Mouse (Mus musculus): ENCODE results near the gene Prickle4.
A peak's percentile ranks its signal among the peaks of the same experiment; 100 is the strongest.

Prickle4 gene

GRCm38 (mm10) chr17:47694503-47695336 is at the start of gene Prickle4:
TSS of gene Prickle4 (minus strand) at chr17:47694736.
- peak; percentile 97 for DNase-seq

DNA sequence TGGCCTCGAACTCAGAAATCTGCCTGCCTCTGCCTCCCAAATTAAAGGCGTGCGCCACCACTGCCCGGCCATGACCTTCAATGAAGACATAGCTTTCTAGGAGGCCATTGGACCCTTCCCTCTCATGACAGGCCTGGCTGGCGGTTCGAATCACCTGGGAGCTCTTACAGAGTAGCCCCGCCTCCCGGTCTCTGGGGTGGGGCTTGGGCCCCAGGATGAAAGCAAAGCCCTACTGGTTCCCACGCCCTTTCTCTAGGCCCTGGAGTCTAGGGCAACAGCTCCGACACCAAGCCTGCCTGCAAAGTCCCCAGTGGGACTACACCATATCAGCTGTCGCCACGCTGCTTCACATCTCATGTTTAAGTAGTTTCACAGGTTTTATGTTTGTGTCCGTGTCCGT is 49.5 kb upstream of the Prickle4 start:
- DNase-seq = no peak

DNA sequence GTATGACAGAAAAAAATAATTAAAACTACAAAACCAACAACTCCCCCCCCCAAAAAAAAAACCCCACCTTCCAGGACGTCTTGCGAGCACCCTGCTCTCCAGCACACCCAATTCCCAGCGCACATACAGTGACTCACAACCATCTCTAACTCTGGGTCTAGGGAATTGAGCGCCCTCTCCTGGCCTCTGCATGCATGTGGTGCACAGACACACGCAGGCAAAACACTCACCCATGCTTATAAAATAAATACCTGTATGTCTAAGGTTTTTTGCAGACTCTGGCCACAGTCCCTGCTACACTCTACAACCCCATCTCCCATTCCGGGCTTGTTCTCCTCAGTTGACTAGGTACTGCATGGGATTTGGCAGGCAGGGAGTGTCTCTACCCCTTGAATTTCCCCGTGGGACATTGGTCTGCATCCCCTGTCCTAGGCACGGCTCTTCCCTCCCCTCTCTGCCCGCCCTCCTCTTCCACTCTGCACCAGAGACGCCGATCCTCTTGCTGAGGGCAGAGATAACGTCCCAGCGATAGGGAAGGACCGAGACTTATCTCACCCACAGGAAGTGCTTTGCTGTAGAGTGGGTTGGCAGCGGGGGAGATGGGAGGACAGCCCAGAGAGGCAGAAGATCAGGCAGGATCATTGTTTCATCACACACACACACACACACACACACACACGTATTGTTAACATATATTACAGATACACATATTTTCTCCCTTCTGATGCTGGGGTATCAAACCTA is 48.6 kb upstream of the Prickle4 start:
- no peak for DNase-seq

DNA sequence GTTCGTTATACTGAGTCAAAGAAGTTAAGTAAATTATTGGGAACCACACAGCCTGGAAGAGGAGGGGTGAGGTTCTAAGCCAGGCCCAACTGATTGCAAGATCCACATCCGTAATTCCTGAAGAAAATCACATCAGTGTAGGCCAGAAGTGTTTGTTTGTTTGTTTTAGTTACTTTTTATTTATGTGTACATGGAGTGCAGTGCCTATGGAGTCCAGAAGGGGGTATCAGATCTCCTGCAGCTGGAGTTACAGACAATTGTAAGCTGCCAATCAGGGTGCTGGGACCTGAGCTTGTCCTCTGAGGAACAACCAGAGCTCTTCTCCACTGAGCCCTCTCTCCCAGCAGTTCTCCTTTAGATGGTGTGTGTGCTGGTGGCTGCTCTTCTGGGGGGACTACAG is 45.6 kb upstream of the Prickle4 start:
- DNase-seq = no peak

GRCm38 (mm10) chr17:47738879-47739798 is 44.6 kb upstream of the Prickle4 start:
- DNase-seq = peak; percentile 64

GRCm38 (mm10) chr17:47738066-47738878 is 43.7 kb upstream of the Prickle4 start:
- DNase-seq = peak; percentile 79

DNA sequence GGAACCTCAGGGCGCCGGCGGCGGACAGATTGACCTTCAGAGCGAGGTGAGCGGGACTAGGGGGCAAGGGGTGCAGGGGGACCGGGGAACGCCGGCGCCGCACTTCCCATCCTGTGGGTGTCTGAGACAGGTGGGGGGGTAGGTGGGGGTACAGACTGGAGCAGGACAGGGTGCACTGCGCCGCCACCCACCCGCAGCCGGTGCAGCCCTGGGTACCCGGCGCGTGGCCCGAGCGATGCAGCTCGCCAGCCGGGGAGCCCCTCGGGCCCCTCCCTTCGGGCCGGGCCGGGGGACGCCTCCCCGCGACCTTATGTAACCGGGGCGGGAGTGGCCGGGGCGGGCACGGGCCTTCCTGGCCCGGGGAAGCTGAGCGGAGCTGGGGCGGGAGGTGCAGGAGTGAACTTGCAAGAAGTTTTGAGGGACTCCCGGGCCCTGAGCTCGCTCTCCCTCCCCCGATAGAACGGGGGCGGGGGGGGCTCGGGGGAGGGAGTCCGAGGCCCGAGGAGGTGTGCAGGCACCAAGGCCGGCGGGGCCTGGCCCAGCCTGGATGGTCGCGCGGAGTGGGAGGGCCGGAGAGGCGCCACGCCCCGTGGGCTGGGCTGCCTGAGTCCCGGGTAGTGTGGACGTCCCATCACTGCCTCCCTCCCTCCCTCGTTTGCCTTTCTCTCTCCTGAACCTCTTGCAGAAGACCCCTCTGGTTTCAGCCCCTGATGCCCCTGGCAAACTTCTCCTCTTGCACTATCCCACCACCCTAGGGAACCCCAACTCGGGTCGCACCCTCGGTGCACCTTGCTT is 42.9 kb upstream of the Prickle4 start:
- peak; percentile 91 for DNase-seq

DNA sequence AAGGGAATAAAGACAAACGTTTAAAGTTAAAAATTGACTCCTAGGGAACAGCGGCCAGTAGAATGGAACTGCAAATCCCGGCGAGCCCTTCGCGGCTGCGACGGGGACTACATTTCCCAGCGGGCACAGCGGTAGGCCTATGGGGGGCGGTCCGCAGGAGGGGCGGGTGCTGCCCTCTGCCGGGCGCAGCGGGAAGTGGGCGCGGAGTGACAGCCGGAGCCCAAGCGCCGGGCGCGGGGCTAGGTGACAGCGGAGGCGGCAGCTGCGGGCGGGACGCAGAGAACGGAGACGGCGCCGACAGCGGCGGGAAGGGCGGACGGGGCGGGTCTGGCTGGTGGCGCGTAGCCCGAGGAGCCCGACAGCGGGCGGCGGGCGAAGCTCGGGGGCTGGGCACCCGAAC is 42.3 kb upstream of the Prickle4 start, which contains the start of gene Tfeb:
TSS of gene Tfeb (plus strand) at position 175 of the 400 bp plus-strand sequence.
- DNase-seq = peak; percentile 94

DNA sequence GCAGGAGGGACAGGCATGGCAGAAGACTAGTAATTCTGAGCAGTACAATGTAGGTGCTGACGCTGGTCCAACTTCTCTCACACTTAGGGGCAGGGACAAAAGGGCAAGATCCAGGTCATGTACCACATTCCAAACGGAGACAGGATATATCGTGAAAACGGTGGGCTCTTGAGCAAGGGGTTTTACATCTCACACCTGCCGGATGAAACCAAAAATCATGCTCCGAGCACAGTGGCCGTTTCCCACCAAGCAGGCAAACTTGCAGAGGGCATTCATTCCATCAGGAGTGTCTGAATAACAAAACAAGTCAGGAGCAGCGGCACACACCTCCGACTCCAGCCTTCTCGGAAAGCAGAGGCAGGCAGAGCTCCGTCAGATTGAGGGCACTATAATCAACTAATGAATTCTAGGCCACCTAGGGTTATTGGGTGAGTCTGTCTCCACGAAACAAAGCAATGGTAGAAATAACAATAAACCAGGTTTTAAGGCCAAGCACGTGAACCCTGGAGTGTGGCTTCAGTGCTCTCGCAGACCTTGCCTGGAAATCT is 41.1 kb upstream of the Prickle4 start:
- peak; percentile 46 for DNase-seq

DNA sequence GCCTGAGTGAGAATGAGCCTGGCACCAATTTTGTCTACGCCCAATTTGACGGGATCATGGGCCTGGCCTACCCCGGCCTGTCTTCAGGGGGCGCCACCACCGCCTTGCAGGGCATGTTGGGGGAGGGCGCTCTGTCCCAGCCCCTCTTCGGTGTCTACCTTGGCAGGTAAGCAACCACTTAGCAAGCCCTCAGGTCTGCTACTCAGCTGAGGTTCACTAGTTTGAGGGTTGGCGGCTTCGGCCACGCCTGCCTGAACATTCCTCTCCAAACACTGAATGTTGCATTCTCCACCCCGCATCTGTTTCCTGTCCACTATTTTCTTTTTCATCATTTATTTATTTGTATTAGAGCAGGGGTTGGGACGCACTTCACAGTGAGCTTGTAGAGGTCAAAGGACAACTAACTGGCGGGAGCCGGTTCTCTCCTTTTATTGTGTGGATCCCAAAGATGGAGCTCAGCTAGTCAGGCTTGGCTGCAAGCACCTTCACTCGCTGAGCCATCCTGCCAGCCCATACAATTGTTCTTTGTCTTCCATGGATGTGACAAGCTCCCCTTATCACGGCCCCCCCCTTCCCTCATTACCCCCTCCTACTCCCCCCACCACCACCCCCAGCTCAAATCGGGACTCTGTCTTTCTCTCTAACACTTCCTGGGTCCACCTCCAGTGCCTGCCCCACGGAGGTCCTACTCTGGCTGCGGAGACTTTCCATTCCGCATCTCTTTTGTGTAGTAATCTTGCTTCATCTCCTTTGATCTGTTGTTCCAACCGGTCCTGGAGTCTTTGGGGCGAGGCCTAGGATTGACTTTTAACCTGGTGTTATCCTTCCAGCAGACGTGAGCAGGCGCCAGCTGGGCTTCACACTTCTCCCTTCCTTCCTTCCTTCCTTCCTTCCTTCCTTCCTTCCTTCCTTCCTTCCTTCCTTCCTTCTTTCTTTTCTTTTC is 36.4 kb upstream of the Prickle4 start:
- no peak for DNase-seq

GRCm38 (mm10) chr17:47726566-47726965 is 32.0 kb upstream of the Prickle4 start, which contains the start of gene Pgc:
TSS of gene Pgc (plus strand) at chr17:47726842.
- DNase-seq = no peak

GRCm38 (mm10) chr17:47721183-47721582 is 26.6 kb upstream of the Prickle4 start:
- no peak for DNase-seq

- no peak for DNase-seq
These were observed 20.5 kb upstream of the Prickle4 start for GRCm38 (mm10) chr17:47715037-47715436.

DNA sequence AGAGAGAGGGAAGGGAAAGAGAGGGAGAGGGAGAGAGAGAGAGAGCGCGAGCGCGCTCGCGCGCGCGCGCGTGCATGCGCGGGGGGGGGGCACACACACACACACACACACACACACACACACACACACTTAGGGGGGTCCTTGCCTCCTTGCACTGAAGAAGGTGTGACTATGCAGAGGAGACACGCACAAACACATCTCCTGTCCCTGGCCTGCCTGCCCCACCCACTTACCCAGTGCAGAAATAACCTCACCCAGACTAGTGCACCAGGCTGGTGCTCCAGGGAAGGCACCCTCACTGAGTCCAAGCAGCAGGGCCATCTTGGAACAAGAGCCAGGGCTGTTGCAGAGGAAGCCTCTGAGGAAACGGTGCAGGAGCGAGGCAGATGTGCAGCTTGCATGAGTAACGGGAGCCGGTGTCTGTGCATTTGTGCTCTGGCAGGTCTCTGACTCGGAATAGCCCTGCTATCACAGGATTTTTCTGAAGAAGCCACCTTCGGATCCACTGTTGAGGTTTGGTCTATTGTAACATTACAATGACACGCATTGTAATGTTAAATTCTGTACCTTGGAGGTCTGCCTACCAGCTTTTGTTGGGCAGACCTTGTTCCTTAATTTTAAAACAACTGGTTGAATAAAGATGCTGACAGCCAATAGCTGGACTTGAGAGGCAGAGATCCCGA is 18.5 kb upstream of the Prickle4 start:
- no peak for DNase-seq

DNA sequence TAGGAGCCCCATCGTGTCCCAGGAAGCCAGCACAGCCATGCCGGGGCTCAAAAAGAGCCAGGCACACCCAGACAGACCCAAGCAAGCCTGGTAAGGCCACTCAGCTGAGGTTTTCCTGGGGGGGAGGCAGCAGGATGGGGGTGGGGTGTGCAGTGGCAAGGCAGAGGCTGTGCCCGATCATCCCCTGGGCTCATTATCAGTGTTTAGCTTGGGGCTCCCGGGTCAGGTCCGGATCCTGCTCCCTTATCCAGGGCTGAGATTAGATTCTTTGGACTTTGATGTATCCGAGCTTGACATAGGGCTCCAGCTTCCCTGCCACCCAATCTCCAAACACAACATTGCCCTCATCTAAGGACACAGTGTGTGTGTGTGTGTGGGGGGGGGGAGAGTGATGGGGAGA is 17.3 kb upstream of the Prickle4 start:
- DNase-seq = no peak

DNA sequence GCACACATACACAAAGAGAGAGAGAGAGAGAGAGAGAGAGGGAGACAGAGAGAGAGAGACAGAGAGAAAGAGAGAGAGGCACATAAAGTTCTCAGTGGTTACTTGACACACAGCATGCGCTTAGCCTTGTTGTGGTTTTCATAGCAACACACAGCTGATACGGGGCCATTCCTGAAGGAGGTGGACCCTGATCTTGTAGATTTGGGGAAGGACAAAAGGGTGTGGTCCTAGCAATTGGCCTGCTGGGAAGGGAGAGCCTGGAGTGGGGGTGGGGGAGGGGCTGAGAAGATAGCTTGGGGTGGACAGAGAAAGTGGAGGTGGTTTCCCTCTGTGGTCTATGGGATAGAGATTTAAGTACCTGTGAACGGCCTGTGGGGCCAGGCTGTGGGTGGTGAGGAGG is 15.5 kb upstream of the Prickle4 start:
- DNase-seq = no peak

GRCm38 (mm10) chr17:47708972-47709371 is 14.4 kb upstream of the Prickle4 start:
- no peak for DNase-seq

- no peak for DNase-seq
These were observed 13.4 kb upstream of the Prickle4 start for GRCm38 (mm10) chr17:47707961-47708360.

DNA sequence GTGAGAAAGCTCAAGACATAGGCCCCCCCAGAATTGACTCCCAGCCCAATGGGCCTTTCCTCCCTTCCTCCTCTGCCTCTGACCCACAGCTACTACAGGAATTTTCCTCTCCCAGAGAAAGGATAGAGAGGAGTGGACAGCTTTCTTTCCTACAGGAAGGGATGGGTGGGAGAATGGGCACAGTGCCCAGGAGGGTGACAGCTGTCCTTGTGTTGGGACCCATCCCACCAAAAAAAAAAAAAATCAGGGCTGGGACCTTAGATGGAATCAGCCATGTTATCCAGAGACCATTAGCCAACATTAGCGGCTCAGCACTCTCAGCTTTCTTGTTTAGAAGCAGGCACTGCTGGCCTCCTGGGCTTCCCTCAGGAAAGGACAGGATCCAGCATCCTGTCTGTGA is 11.7 kb upstream of the Prickle4 start:
- no peak for DNase-seq
